9 mouse cellular contexts compared by ENCODE assay signal in the genomic region with DNA sequence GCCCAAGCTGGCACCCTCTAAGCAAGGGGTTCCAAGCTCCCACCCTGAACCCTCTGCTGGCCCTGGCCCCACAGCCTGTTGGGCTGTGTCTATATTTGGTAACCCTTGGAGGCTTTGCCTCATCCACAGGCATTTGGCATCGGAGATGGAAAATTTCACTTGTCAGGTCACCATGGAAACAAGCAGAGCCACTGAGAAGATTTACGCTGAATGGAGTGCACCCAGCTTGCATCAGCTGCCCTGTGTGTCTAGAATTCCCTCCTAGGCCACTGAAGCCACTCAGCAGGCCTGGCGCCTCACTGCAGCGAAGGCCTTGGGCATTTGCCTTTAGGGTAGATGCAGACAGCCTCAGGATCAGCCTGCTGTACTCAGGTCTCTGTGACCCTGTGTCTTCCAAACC. TPM values are rescaled to one million over a fixed set of nuclear protein-coding genes. Genes with fewer than 3 reads are reported as not detected.
DNase-seq lines count a peak whose midpoint lies in the region; ATAC-seq and TF ChIP-seq lines count a peak whose summit lies in the region.
"Had no signal": no experiment of that assay in that cellular context is flagged by ENCODE, and none has a peak within 500 bp of the region (broad histone marks: within the 10 kb centered on the region; RNA-seq: fewer than 3 reads in every experiment).

No protein-coding gene starts in this region.

- H3K36me3 ChIP-seq in heart, embryonic 13.5 days = 0 out of 2 replicates have a peak, but pooled peaks cover 4% of the 10 kb centered on the region
- H3K36me3 ChIP-seq in thymus, adult 2 months (ENCODE audit: control insufficient read depth, insufficient read depth, low read length) = 0 out of 2 replicates have a peak, but pooled peaks cover 8% of the 10 kb centered on the region

- H3K27ac ChIP-seq in heart, embryonic 13.5 days (replicated peaks) = peak overlapping the region; percentile 93
- H3K27ac ChIP-seq in thymus, adult 2 months (ENCODE audit: control insufficient read depth, insufficient read depth, low read length) = no peak overlapping the region
- H3K27ac ChIP-seq: liver, embryonic 13.5 days had no signal

- no peak for TF ChIP-seq CTCF in thymus, adult 2 months (IDR thresholded peaks at IDR 0.05; ENCODE audit: borderline replicate concordance, control insufficient read depth, extremely low read depth, insufficient read depth, low read length, poor library complexity)

- H3K4me2 ChIP-seq in heart, embryonic 13.5 days = peak overlapping the region; percentile 3; the same call in 1 of the 2 replicates
- H3K4me2 ChIP-seq: liver, embryonic 13.5 days had no signal

- 48% methylated on average over 4 of the region's 4 CpGs for WGBS in heart, embryonic 13.5 days
- WGBS in thymus, adult 2 months = 92% methylated on average over 4 of the region's 4 CpGs

- H3K27me3 ChIP-seq in heart, embryonic 13.5 days (replicated peaks) = no peaks in the 10 kb centered on the region
- no peaks in the 10 kb centered on the region; the same call in 1 of the 2 replicates for H3K27me3 ChIP-seq in thymus, adult 2 months (ENCODE audit: control insufficient read depth, insufficient read depth, low read length)

- peak; percentile 35; the same call in 1 of the 2 replicates for ATAC-seq in heart, embryonic 13.5 days (ENCODE audit: extremely low read depth, insufficient number of reproducible peaks, low FRiP score, low TSS enrichment)

- peaks cover 96% of the 10 kb centered on the region for H3K4me1 ChIP-seq in heart, embryonic 13.5 days
- peaks cover 14% of the 10 kb centered on the region for H3K4me1 ChIP-seq in thymus, adult 2 months (replicated peaks; ENCODE audit: control insufficient read depth, insufficient read depth, low read length)

- H3K4me3 ChIP-seq in heart, embryonic 13.5 days = no peak overlapping the region
- H3K4me3 ChIP-seq in thymus, adult 2 months (ENCODE audit: control insufficient read depth, insufficient read depth, low read length) = no peak overlapping the region
- H3K4me3 ChIP-seq: liver, embryonic 13.5 days had no signal

- peak; percentile 40 for DNase-seq in ovary, postnatal 36 days (ENCODE audit: low spot score)
- DNase-seq in ovary, postnatal 14 days (ENCODE audit: low spot score) = no peak
- DNase-seq in cerebellum, postnatal 36 days = peak; percentile 56 to 73
- peak; percentile 76 for DNase-seq in kidney, postnatal 14 days
- peak; percentile 88 for DNase-seq in lung, postnatal 10 days
- peak; percentile 85 for DNase-seq in telencephalon, adult 2 months (ENCODE audit: low read depth, low spot score)
- no peak for DNase-seq in thymus, adult 2 months
- DNase-seq: liver, embryonic 13.5 days had no signal

- peak overlapping the region; percentile 70 for H3K9ac ChIP-seq in heart, embryonic 13.5 days
- H3K9ac ChIP-seq: liver, embryonic 13.5 days had no signal

- H3K9me3 ChIP-seq in heart, embryonic 13.5 days = no peaks in the 10 kb centered on the region
- H3K9me3 ChIP-seq: liver, embryonic 13.5 days had no signal

- TF ChIP-seq POLR2A in thymus, adult 2 months (IDR thresholded peaks at IDR 0.05; ENCODE audit: control insufficient read depth, extremely low read depth, insufficient read depth, low read length, poor library complexity) = no peak

RNA-seq across cellular contexts. Expression of a gene that starts 5.2 kb away (rescaled TPM):
- polyA plus RNA-seq in heart, embryonic 13.5 days (2015; fragmentation: Nextera tagmentation; extraction: Ambion mirVana) = 6.0 and 6.4 TPM in 2 replicates
- polyA plus RNA-seq in thymus, adult 2 months (2012; rRNA removed) = 38.7 and 43.6 TPM in 2 replicates

Comparison
In these comparisons a context has a peak if more than half of its experiments do, and no peak if none do; other contexts are left out.
1. DNase-seq: peak in ovary, postnatal 36 days (single experiment), cerebellum, postnatal 36 days (2 of 2), kidney, postnatal 14 days (single experiment), lung, postnatal 10 days (single experiment) and telencephalon, adult 2 months (single experiment); none in ovary, postnatal 14 days (single experiment) and thymus, adult 2 months (single experiment).